Mouse (Mus musculus): ENCODE data around the gene Itih4. TPM values are rescaled to one million over a fixed set of nuclear protein-coding genes. Genes with fewer than 3 reads are reported as not detected.

Gene Itih4
- polyA plus RNA-seq, 1 experiment from 2014 or later, result not detected

GRCm38 (mm10) chr14:30875130-30875865, 11.0 kb upstream of the Itih4 start:
- WGBS, result 87% methylated on average over 12 of the region's 12 CpGs
- H3K4me1 ChIP-seq (replicated peaks; ENCODE audit: control insufficient read depth, insufficient read depth, low read length), result no peaks in the 10 kb centered on the region

GRCm38 (mm10) chr14:30875955-30876354, 10.3 kb upstream of the Itih4 start:
- H3K27ac ChIP-seq (ENCODE audit: low read depth, low read length), result no peak overlapping the region

More at GRCm38 (mm10) chr14:30875130-30875865, 11.0 kb upstream of the Itih4 start:
- Histone ChIP-seq H3K27me3 (ENCODE audit: control insufficient read depth, insufficient read depth, low read length) (no peaks in the 10 kb centered on the region), H3K27ac (ENCODE audit: low read depth, low read length) (no peak overlapping the region), H3K4me2 (replicated peaks; ENCODE audit: low read depth, low read length) (no peak overlapping the region), H3K4me3 (ENCODE audit: low read depth, low read length) (no peak overlapping the region), H3K9ac (ENCODE audit: low read depth, low read length) (no peak overlapping the region), H3K9me3 (ENCODE audit: control insufficient read depth, low read length) (no peaks in the 10 kb centered on the region), H3K36me3 (ENCODE audit: control insufficient read depth, insufficient read depth, low read length) (no peaks in the 10 kb centered on the region; the same call in 1 of the 2 replicates)
- DNase-seq (ENCODE audit: low spot score), result no peak
- no peak for ATAC-seq (ENCODE audit: low FRiP score)

GRCm38 (mm10) chr14:30876451-30876850, 9.8 kb upstream of the Itih4 start:
- Histone ChIP-seq H3K27ac (ENCODE audit: low read depth, low read length) (no peak overlapping the region), H3K4me1 (replicated peaks; ENCODE audit: control insufficient read depth, insufficient read depth, low read length) (no peaks in the 10 kb centered on the region), H3K4me3 (ENCODE audit: low read depth, low read length) (no peak overlapping the region), H3K36me3 (ENCODE audit: control insufficient read depth, insufficient read depth, low read length) (no peaks in the 10 kb centered on the region; the same call in 1 of the 2 replicates), H3K9me3 (ENCODE audit: control insufficient read depth, low read length) (no peaks in the 10 kb centered on the region), H3K9ac (ENCODE audit: low read depth, low read length) (no peak overlapping the region), H3K4me2 (replicated peaks; ENCODE audit: low read depth, low read length) (no peak overlapping the region), H3K27me3 (ENCODE audit: control insufficient read depth, insufficient read depth, low read length) (no peaks in the 10 kb centered on the region)
- ATAC-seq (ENCODE audit: low FRiP score) (no peak), DNase-seq (ENCODE audit: low spot score) (no peak)
- 90% methylated on average over 10 of the region's 10 CpGs for WGBS

More at GRCm38 (mm10) chr14:30875955-30876354, 10.3 kb upstream of the Itih4 start:
- ATAC-seq (ENCODE audit: low FRiP score), result no peak
- H3K36me3 ChIP-seq (ENCODE audit: control insufficient read depth, insufficient read depth, low read length), result no peaks in the 10 kb centered on the region; the same call in 1 of the 2 replicates
- H3K4me1 ChIP-seq (replicated peaks; ENCODE audit: control insufficient read depth, insufficient read depth, low read length), result no peaks in the 10 kb centered on the region
- no peaks in the 10 kb centered on the region for H3K9me3 ChIP-seq (ENCODE audit: control insufficient read depth, low read length)
- H3K27me3 ChIP-seq (ENCODE audit: control insufficient read depth, insufficient read depth, low read length), result no peaks in the 10 kb centered on the region
- H3K9ac ChIP-seq (ENCODE audit: low read depth, low read length), result no peak overlapping the region
- 78% methylated on average over 9 of the region's 9 CpGs for WGBS
- no peak overlapping the region for H3K4me2 ChIP-seq (replicated peaks; ENCODE audit: low read depth, low read length)
- no peak overlapping the region for H3K4me3 ChIP-seq (ENCODE audit: low read depth, low read length)
- DNase-seq (ENCODE audit: low spot score), result no peak

GRCm38 (mm10) chr14:30877827-30878226, 8.4 kb upstream of the Itih4 start:
- 94% methylated on average over 3 of the region's 3 CpGs for WGBS

GRCm38 (mm10) chr14:30878958-30879571, 7.2 kb upstream of the Itih4 start, which contains the start of gene Mustn1:
Mustn1 (plus strand) TSS chr14:30879200.
- Histone ChIP-seq H3K4me3 (ENCODE audit: low read depth, low read length) (no peak within 1 kb of the TSS), H3K9me3 (ENCODE audit: control insufficient read depth, low read length) (no peaks in the 10 kb centered on the region), H3K9ac (ENCODE audit: low read depth, low read length) (no peak within 1 kb of the TSS), H3K4me1 (replicated peaks; ENCODE audit: control insufficient read depth, insufficient read depth, low read length) (no peaks in the 10 kb centered on the region), H3K36me3 (ENCODE audit: control insufficient read depth, insufficient read depth, low read length) (no peaks in the 10 kb centered on the region), H3K27ac (ENCODE audit: low read depth, low read length) (no peak within 1 kb of the TSS), H3K4me2 (replicated peaks; ENCODE audit: low read depth, low read length) (no peak within 1 kb of the TSS), H3K27me3 (ENCODE audit: control insufficient read depth, insufficient read depth, low read length) (no peaks in the 10 kb centered on the region)
- WGBS, result 77% methylated on average over 11 of the region's 11 CpGs
- DNase-seq (ENCODE audit: low spot score) (no peak), ATAC-seq (ENCODE audit: low FRiP score) (no peak)

More at GRCm38 (mm10) chr14:30877827-30878226, 8.4 kb upstream of the Itih4 start:
- ATAC-seq (ENCODE audit: low FRiP score) (no peak), DNase-seq (ENCODE audit: low spot score) (no peak)
- Histone ChIP-seq H3K36me3 (ENCODE audit: control insufficient read depth, insufficient read depth, low read length) (no peaks in the 10 kb centered on the region; the same call in 1 of the 2 replicates), H3K9ac (ENCODE audit: low read depth, low read length) (no peak overlapping the region), H3K4me2 (replicated peaks; ENCODE audit: low read depth, low read length) (no peak overlapping the region), H3K9me3 (ENCODE audit: control insufficient read depth, low read length) (no peaks in the 10 kb centered on the region), H3K27ac (ENCODE audit: low read depth, low read length) (no peak overlapping the region), H3K27me3 (ENCODE audit: control insufficient read depth, insufficient read depth, low read length) (no peaks in the 10 kb centered on the region), H3K4me3 (ENCODE audit: low read depth, low read length) (no peak overlapping the region), H3K4me1 (replicated peaks; ENCODE audit: control insufficient read depth, insufficient read depth, low read length) (no peaks in the 10 kb centered on the region)

- no peaks in the 10 kb centered on the region for H3K9me3 ChIP-seq (ENCODE audit: control insufficient read depth, low read length)
- 73% methylated on average over 9 of the region's 9 CpGs for WGBS
- no peaks in the 10 kb centered on the region for H3K27me3 ChIP-seq (ENCODE audit: control insufficient read depth, insufficient read depth, low read length)
- no peak overlapping the region for H3K4me2 ChIP-seq (replicated peaks; ENCODE audit: low read depth, low read length)
- no peak overlapping the region for H3K9ac ChIP-seq (ENCODE audit: low read depth, low read length)
- H3K36me3 ChIP-seq (ENCODE audit: control insufficient read depth, insufficient read depth, low read length), result no peaks in the 10 kb centered on the region
- DNase-seq (ENCODE audit: low spot score), result no peak
- H3K4me3 ChIP-seq (ENCODE audit: low read depth, low read length), result no peak overlapping the region
- no peaks in the 10 kb centered on the region for H3K4me1 ChIP-seq (replicated peaks; ENCODE audit: control insufficient read depth, insufficient read depth, low read length)
- no peak overlapping the region for H3K27ac ChIP-seq (ENCODE audit: low read depth, low read length)
- no peak for ATAC-seq (ENCODE audit: low FRiP score)
These were observed 6.5 kb upstream of the Itih4 start for GRCm38 (mm10) chr14:30879794-30880193.

- H3K9me3 ChIP-seq (ENCODE audit: control insufficient read depth, low read length), result no peaks in the 10 kb centered on the region
- no peaks in the 10 kb centered on the region for H3K27me3 ChIP-seq (ENCODE audit: control insufficient read depth, insufficient read depth, low read length)
- WGBS, result 80% methylated on average over 8 of the region's 8 CpGs
- H3K36me3 ChIP-seq (ENCODE audit: control insufficient read depth, insufficient read depth, low read length), result no peaks in the 10 kb centered on the region
- no peak overlapping the region for H3K27ac ChIP-seq (ENCODE audit: low read depth, low read length)
- no peak overlapping the region for H3K4me2 ChIP-seq (replicated peaks; ENCODE audit: low read depth, low read length)
- ATAC-seq (ENCODE audit: low FRiP score) (no peak), DNase-seq (ENCODE audit: low spot score) (no peak)
- no peak overlapping the region for H3K4me3 ChIP-seq (ENCODE audit: low read depth, low read length)
- H3K4me1 ChIP-seq (replicated peaks; ENCODE audit: control insufficient read depth, insufficient read depth, low read length), result no peaks in the 10 kb centered on the region
- H3K9ac ChIP-seq (ENCODE audit: low read depth, low read length), result no peak overlapping the region
These were observed 6.0 kb upstream of the Itih4 start for GRCm38 (mm10) chr14:30880251-30880650.

- H3K4me3 ChIP-seq (ENCODE audit: low read depth, low read length), result no peak overlapping the region
- no peak overlapping the region for H3K4me2 ChIP-seq (replicated peaks; ENCODE audit: low read depth, low read length)
- peak; percentile 46 for DNase-seq (ENCODE audit: low spot score)
- H3K27me3 ChIP-seq (ENCODE audit: control insufficient read depth, insufficient read depth, low read length), result no peaks in the 10 kb centered on the region
- WGBS, result 85% methylated on average over 17 of the region's 17 CpGs
- no peak overlapping the region for H3K27ac ChIP-seq (ENCODE audit: low read depth, low read length)
- no peaks in the 10 kb centered on the region for H3K36me3 ChIP-seq (ENCODE audit: control insufficient read depth, insufficient read depth, low read length)
- no peak overlapping the region for H3K9ac ChIP-seq (ENCODE audit: low read depth, low read length)
- H3K9me3 ChIP-seq (ENCODE audit: control insufficient read depth, low read length), result no peaks in the 10 kb centered on the region
- no peaks in the 10 kb centered on the region for H3K4me1 ChIP-seq (replicated peaks; ENCODE audit: control insufficient read depth, insufficient read depth, low read length)
- no peak for ATAC-seq (ENCODE audit: low FRiP score)
These were observed 5.2 kb upstream of the Itih4 start for GRCm38 (mm10) chr14:30880811-30881717.
